Mouse (Mus musculus) lung, embryonic 14.5 days (tissue): ENCODE measurements at regions not wholly inside any gene's neighbourhood (a gene's known extent, or its start where the extent isn't known, plus 50 kb on each side); places are given as distances from the start of the nearest gene placed in this dataset.

Experiments used
- ATAC-seq: fragments of 200-750 bp; cut with Nextera tagmentation; 2 replicates; pipeline ENCODE4 v1.8.0; 2017; ENCODE audit warnings: mild to moderate bottlenecking, moderate TSS enrichment, moderate library complexity; ENCODE audit not compliant: insufficient read depth
- DNase-seq: peaks from one replicate; pipeline ENCODE4 v3.0.0-alpha.2; 2015
- H3K27ac ChIP-seq: fragments of 300-500 bp; sonication (generic); 2 replicates; pipeline ENCODE4 v1.5.1; 2014; ENCODE audit warnings: low read depth, mild to moderate bottlenecking, moderate library complexity
- H3K27me3 ChIP-seq: fragments of 300-500 bp; sonication (generic); 2 replicates; pipeline ENCODE4 v1.6.1; 2014; ENCODE audit warnings: low read length, control low read depth; ENCODE audit not compliant: insufficient read depth
- H3K36me3 ChIP-seq: fragments of 300-500 bp; sonication (generic); 2 replicates; pipeline ENCODE4 v1.6.1; 2014; ENCODE audit warnings: control low read depth; ENCODE audit not compliant: insufficient read depth
- H3K4me1 ChIP-seq: fragments of 300-500 bp; sonication (generic); 2 replicates; pipeline ENCODE4 v1.6.1; 2014; ENCODE audit warnings: antibody characterized with exemption, control low read depth; ENCODE audit not compliant: insufficient read depth
- H3K4me2 ChIP-seq: fragments of 300-500 bp; sonication (generic); 2 replicates; pipeline ENCODE4 v1.6.1; 2014; ENCODE audit warnings: mild to moderate bottlenecking
- H3K4me3 ChIP-seq: fragments of 300-500 bp; sonication (generic); 2 replicates; pipeline ENCODE4 v1.5.1; 2014; ENCODE audit warnings: low read depth, low read length
- H3K9ac ChIP-seq: fragments of 300-500 bp; sonication (generic); 2 replicates; pipeline ENCODE4 v1.6.1; 2014
- H3K9me3 ChIP-seq: fragments of 300-500 bp; sonication (generic); 2 replicates; pipeline ENCODE4 v1.6.1; 2016; ENCODE audit warnings: low read depth, low read length, control low read depth
- CTCF ChIP-seq: IDR thresholded peaks from 2 replicates; pipeline ENCODE4 v1.5.1; 2016; ENCODE audit warnings: antibody characterized with exemption, low read depth
- WGBS: fragments of 180-500 bp; shearing (Covaris S2); extraction: QIAGEN DNeasy Blood & Tissue Kit; methylation state at CpG from one replicate; pipeline ENCODE4 v1.1.7; 2014; 5-methylcytosine and 5-hydroxymethylcytosine counted together

GRCm38 (mm10) chr2:105481990-105482592, 83.0 kb upstream of the Rcn1 start:
- Histone ChIP-seq H3K27me3 (no peaks in the 10 kb centered on the region), H3K36me3 (no peaks in the 10 kb centered on the region), H3K27ac (no peak overlapping the region), H3K4me1 (no peaks in the 10 kb centered on the region), H3K9me3 (no peaks in the 10 kb centered on the region), H3K4me2 (no peak overlapping the region), H3K9ac (no peak overlapping the region), H3K4me3 (no peak overlapping the region)
- ATAC-seq (no peak), DNase-seq (no peak)
- TF ChIP-seq CTCF, result no peak
- 73% methylated on average over 11 of the region's 11 CpGs for WGBS

- ATAC-seq (no peak), DNase-seq (no peak)
- H3K9ac ChIP-seq, result no peak overlapping the region
- no peaks in the 10 kb centered on the region for H3K4me1 ChIP-seq
- no peaks in the 10 kb centered on the region for H3K27me3 ChIP-seq
- H3K9me3 ChIP-seq, result no peaks in the 10 kb centered on the region
- H3K4me3 ChIP-seq, result no peak overlapping the region
- H3K27ac ChIP-seq, result no peak overlapping the region
- TF ChIP-seq CTCF, result no peak
- WGBS, result 65% methylated on average over 3 of the region's 3 CpGs
- no peak overlapping the region for H3K4me2 ChIP-seq
- no peaks in the 10 kb centered on the region for H3K36me3 ChIP-seq
Observed at GRCm38 (mm10) chr2:105484496-105484895, 85.4 kb upstream of the Rcn1 start.

GRCm38 (mm10) chr2:105485286-105485685, 86.2 kb upstream of the Rcn1 start:
- H3K4me1 ChIP-seq, result no peaks in the 10 kb centered on the region
- WGBS, result 83% methylated on average over 8 of the region's 8 CpGs
- DNase-seq, result no peak
- no peak for ATAC-seq
- no peaks in the 10 kb centered on the region for H3K27me3 ChIP-seq
- no peak overlapping the region for H3K9ac ChIP-seq
- no peaks in the 10 kb centered on the region for H3K36me3 ChIP-seq
- no peak overlapping the region for H3K4me2 ChIP-seq
- no peaks in the 10 kb centered on the region for H3K9me3 ChIP-seq
- H3K4me3 ChIP-seq, result no peak overlapping the region
- TF ChIP-seq CTCF, result no peak
- no peak overlapping the region for H3K27ac ChIP-seq

GRCm38 (mm10) chr2:105495796-105496195, 96.7 kb upstream of the Rcn1 start:
- 66% methylated on average over 13 of the region's 13 CpGs for WGBS
- no peak overlapping the region for H3K27ac ChIP-seq
- no peak for DNase-seq

GRCm38 (mm10) chr2:105504197-105504596, 105.1 kb upstream of the Rcn1 start:
- ATAC-seq (no peak), DNase-seq (no peak)
- Histone ChIP-seq H3K4me2 (no peak overlapping the region), H3K36me3 (no peaks in the 10 kb centered on the region), H3K9me3 (no peaks in the 10 kb centered on the region), H3K27ac (no peak overlapping the region), H3K9ac (no peak overlapping the region), H3K4me1 (no peaks in the 10 kb centered on the region), H3K27me3 (no peaks in the 10 kb centered on the region), H3K4me3 (no peak overlapping the region)
- WGBS, result 59% methylated on average over 2 of the region's 2 CpGs
- TF ChIP-seq CTCF, result no peak

More at GRCm38 (mm10) chr2:105495796-105496195, 96.7 kb upstream of the Rcn1 start:
- H3K4me2 ChIP-seq, result no peak overlapping the region
- H3K9me3 ChIP-seq, result no peaks in the 10 kb centered on the region
- no peak overlapping the region for H3K9ac ChIP-seq
- no peaks in the 10 kb centered on the region for H3K27me3 ChIP-seq
- no peaks in the 10 kb centered on the region for H3K4me1 ChIP-seq
- H3K4me3 ChIP-seq, result no peak overlapping the region
- no peaks in the 10 kb centered on the region for H3K36me3 ChIP-seq
- ATAC-seq, result no peak
- no peak for TF ChIP-seq CTCF

- 84% methylated on average over 4 of the region's 4 CpGs for WGBS
- ATAC-seq (no peak), DNase-seq (no peak)
- no peaks in the 10 kb centered on the region for H3K4me1 ChIP-seq
- H3K4me3 ChIP-seq, result no peak overlapping the region
- H3K36me3 ChIP-seq, result no peaks in the 10 kb centered on the region
- no peaks in the 10 kb centered on the region for H3K9me3 ChIP-seq
- H3K27me3 ChIP-seq, result no peaks in the 10 kb centered on the region
- TF ChIP-seq CTCF, result no peak
- no peak overlapping the region for H3K4me2 ChIP-seq
- no peak overlapping the region for H3K9ac ChIP-seq
- H3K27ac ChIP-seq, result no peak overlapping the region
Observed at GRCm38 (mm10) chr2:105505554-105505953, 106.4 kb upstream of the Rcn1 start.

- H3K4me2 ChIP-seq, result no peak overlapping the region
Observed at GRCm38 (mm10) chr2:105507160-105507559, 108.0 kb upstream of the Rcn1 start.

More at GRCm38 (mm10) chr2:105507160-105507559, 108.0 kb upstream of the Rcn1 start:
- no peaks in the 10 kb centered on the region for H3K36me3 ChIP-seq
- H3K4me1 ChIP-seq, result no peaks in the 10 kb centered on the region
- H3K27me3 ChIP-seq, result no peaks in the 10 kb centered on the region
- no peaks in the 10 kb centered on the region for H3K9me3 ChIP-seq
- no peak for TF ChIP-seq CTCF
- DNase-seq (no peak), ATAC-seq (no peak)
- no peak overlapping the region for H3K4me3 ChIP-seq
- H3K27ac ChIP-seq, result no peak overlapping the region
- no peak overlapping the region for H3K9ac ChIP-seq
- 23% methylated on average over 4 of the region's 4 CpGs for WGBS
